Mouse (Mus musculus): ENCODE results near the gene 9530003J23Rik. TPM values are rescaled to one million over a fixed set of nuclear protein-coding genes. Genes with fewer than 3 reads are reported as not detected.
"Not testable (repeated sequence)": the region's sequence is repeated elsewhere in the genome, so short reads cannot be mapped to it uniquely, and the experiment has no call there.

9530003J23Rik gene
- polyA plus RNA-seq, 1 experiment from 2014 or later: not detected

DNA sequence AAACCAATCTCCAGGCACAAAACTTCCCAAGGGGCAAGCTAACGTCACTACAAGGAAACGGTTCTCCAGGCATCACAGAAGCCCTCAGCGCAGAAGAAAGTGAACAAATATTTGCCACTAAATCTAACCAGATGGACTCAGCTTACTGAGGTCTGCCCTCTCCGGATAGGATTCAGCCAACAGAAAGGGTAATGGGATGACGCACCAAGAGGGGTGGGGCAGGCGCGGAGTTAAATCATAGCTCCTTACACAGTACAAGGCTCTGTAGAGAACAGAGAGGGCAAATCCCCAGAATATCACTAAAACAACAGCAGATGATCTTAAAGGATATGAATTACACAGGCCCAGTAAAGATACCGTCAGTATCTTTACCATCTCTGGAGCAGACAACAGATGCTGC, 20.2 kb downstream of the 9530003J23Rik start:
- no peaks in the 10 kb centered on the region for H3K27me3 ChIP-seq (ENCODE audit: poor library complexity, severe bottlenecking)
- H3K36me3 ChIP-seq (replicated peaks): peaks cover 87% of the 10 kb centered on the region

DNA sequence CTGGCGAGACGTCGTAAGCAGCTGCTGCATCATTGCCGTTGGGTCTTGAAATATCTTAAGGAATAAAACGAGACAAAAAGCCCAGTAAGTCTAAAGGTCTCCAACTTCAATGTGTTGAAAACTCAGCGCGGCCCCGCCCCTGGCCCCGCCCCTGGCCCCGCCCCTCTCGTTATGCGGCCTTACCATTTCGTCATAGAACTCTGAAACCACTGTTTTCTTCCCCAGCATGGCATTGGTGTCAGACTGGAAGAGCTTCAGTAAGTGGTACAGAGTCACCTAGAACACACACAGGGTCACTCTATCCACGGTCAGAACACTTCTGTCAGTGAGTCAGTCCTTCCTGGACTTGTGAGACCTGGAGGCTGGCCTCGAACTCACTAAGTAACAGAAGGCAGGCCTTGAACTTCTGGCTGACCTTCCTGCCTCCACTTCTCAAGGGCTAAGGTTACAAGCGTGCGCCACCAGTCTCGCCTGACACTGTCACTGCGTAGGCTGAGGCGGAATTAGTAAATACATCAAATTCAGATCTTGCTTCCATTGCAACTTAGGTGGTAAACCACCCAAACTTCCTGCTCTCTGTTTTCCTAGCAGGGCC, 21.2 kb downstream of the 9530003J23Rik start:
- H3K4me3 ChIP-seq: no peak overlapping the region
- H3K4me1 ChIP-seq: peaks cover 3% of the 10 kb centered on the region
- H3K9me3 ChIP-seq: no peaks in the 10 kb centered on the region
- H3K27me3 ChIP-seq (ENCODE audit: poor library complexity, severe bottlenecking): no peaks in the 10 kb centered on the region
- no peak for DNase-seq (ENCODE audit: extremely low spot score, low spot score)
- peaks cover 94% of the 10 kb centered on the region for H3K36me3 ChIP-seq (replicated peaks)
- WGBS: 84% methylated on average over 20 of the region's 20 CpGs
- H3K27ac ChIP-seq: no peak overlapping the region

More for the DNA sequence above, 20.2 kb downstream of the 9530003J23Rik start:
- H3K4me3 ChIP-seq: no peak overlapping the region
- no peaks in the 10 kb centered on the region for H3K9me3 ChIP-seq
- peaks cover 13% of the 10 kb centered on the region for H3K4me1 ChIP-seq
- no peak overlapping the region for H3K27ac ChIP-seq
- WGBS: 97% methylated on average over 8 of the region's 8 CpGs
- no peak for DNase-seq (ENCODE audit: extremely low spot score, low spot score)

DNA sequence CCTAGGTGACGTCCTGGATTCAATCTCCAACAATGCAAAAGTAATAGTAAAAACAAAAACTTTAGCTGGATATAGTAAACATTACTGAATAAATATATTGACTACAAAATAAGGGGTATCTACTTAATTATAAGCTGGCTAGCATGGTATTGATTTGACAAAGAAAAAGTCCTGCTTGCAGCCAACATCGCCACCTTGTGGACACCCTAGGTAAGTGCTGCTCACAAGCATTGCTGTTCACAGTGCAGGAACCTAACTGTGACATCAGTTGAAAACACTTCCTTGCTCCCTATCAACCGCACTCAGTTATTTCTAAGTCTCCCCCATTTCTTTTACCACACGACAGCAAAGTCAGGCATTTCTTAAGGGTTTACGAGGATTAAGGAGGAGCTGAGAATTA, 21.7 kb downstream of the 9530003J23Rik start:
- 72% methylated on average over 5 of the region's 5 CpGs for WGBS
- peak; percentile 35 for DNase-seq (ENCODE audit: extremely low spot score, low spot score)
- Histone ChIP-seq H3K9me3 (no peaks in the 10 kb centered on the region), H3K4me3 (no peak overlapping the region), H3K27me3 (ENCODE audit: poor library complexity, severe bottlenecking) (no peaks in the 10 kb centered on the region), H3K36me3 (replicated peaks) (peaks cover 94% of the 10 kb centered on the region), H3K4me1 (no peaks in the 10 kb centered on the region), H3K27ac (no peak overlapping the region)

- Histone ChIP-seq H3K27ac (no peak overlapping the region), H3K4me3 (no peak overlapping the region), H3K9me3 (no peaks in the 10 kb centered on the region), H3K27me3 (ENCODE audit: poor library complexity, severe bottlenecking) (no peaks in the 10 kb centered on the region), H3K4me1 (no peaks in the 10 kb centered on the region), H3K36me3 (replicated peaks) (peaks cover 92% of the 10 kb centered on the region)
- WGBS: 95% methylated on average over 9 of the region's 9 CpGs
- no peak for DNase-seq (ENCODE audit: extremely low spot score, low spot score)
Measured at GRCm38 (mm10) chr10:117216132-117216495, 22.4 kb downstream of the 9530003J23Rik start.

DNA sequence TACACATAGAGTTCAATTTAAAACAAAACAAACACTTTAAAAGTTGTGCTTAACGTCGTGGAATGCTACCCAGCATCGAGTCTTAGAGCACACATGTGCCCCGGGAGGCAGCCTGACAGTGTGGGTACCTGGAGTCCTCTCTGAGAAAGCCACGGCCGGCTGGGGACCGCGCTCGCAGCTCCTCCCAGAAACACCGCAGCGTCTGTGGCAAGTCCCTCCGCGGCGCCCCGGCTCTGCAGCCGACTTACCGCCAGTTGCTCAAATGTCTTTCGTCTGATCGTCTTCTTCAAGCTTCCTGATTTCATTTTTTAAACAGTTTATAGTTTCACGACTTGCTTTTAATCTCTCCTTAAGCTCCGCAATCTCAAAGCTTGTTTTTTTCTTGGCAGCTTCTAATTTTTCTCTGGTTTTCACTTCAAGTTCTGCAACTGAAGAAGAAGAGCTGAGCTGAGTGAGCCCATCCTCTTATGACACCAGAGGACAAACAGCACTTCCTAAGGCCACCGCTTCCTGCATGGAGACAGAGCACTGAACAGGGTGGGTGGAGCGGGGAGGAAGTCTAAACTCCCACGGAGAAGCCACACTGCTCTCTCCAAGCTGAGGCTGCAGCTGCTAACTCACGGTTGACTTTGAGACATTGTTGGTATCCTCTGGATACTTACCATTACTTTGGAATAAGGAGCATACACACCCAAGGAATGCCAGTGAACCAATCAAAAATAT, 22.9 kb downstream of the 9530003J23Rik start:
- Histone ChIP-seq H3K4me3 (no peak overlapping the region), H3K27me3 (ENCODE audit: poor library complexity, severe bottlenecking) (no peaks in the 10 kb centered on the region), H3K36me3 (replicated peaks) (peaks cover 87% of the 10 kb centered on the region), H3K9me3 (no peaks in the 10 kb centered on the region), H3K4me1 (no peaks in the 10 kb centered on the region), H3K27ac (no peak overlapping the region)
- WGBS: 95% methylated on average over 25 of the region's 25 CpGs
- DNase-seq (ENCODE audit: extremely low spot score, low spot score): no peak

DNA sequence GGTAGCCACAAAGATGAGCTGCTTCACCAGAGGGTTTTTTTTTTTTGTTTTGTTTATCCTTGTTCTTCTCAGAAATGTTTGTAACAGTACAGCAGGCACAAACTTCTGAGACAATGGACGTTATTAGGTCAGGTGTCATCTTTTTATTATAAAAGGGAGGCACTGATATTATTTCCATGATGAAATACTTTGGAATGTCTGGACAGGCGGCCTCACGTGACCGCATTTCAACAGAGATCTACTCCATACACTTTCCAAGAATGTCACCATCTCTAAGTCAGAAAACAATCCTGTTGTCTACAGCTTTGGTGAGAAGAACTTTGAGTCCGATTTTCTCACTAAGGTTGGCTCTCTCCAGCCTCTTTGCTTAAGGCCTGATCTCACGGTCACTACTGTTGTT, 27.5 kb downstream of the 9530003J23Rik start:
- no peak for DNase-seq (ENCODE audit: extremely low spot score, low spot score)
- peaks cover 45% of the 10 kb centered on the region for H3K36me3 ChIP-seq (replicated peaks)
- 89% methylated on average over 6 of the region's 6 CpGs for WGBS
- no peak overlapping the region for H3K27ac ChIP-seq
- H3K4me3 ChIP-seq: no peak overlapping the region
- H3K9me3 ChIP-seq: no peaks in the 10 kb centered on the region
- peaks cover 7% of the 10 kb centered on the region for H3K4me1 ChIP-seq
- H3K27me3 ChIP-seq (ENCODE audit: poor library complexity, severe bottlenecking): no peaks in the 10 kb centered on the region

DNA sequence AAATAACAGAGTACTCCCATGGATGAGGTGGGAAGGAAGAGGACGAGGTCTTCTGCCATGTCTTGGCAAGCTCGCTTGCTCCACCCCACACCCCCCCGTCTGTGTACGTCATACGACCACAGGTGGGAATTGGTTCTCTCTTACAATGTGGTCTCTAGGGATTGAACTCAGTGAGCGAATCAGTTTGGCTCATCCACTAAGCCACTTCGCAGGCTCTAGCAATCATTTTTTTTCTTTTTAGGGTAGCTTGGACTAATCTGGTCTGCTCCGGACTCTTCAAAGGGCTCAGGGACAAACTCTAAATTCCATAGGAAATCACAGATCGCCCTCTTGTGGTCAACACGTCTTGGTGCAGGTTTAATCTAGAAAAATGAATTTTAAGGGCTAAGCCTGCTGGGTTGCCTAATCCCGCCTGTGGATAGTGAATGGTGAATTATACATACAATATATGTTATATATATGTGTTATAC, 29.0 kb downstream of the 9530003J23Rik start:
- Histone ChIP-seq H3K9me3 (no peaks in the 10 kb centered on the region), H3K27me3 (ENCODE audit: poor library complexity, severe bottlenecking) (no peaks in the 10 kb centered on the region), H3K4me3 (peak overlapping the region; percentile 42), H3K36me3 (replicated peaks) (peaks cover 30% of the 10 kb centered on the region), H3K27ac (peak overlapping the region; percentile 65; the same call in 1 of the 2 replicates), H3K4me1 (peaks cover 7% of the 10 kb centered on the region)
- DNase-seq (ENCODE audit: extremely low spot score, low spot score): peak; percentile 39
- WGBS: 18% methylated on average over 11 of the region's 11 CpGs

DNA sequence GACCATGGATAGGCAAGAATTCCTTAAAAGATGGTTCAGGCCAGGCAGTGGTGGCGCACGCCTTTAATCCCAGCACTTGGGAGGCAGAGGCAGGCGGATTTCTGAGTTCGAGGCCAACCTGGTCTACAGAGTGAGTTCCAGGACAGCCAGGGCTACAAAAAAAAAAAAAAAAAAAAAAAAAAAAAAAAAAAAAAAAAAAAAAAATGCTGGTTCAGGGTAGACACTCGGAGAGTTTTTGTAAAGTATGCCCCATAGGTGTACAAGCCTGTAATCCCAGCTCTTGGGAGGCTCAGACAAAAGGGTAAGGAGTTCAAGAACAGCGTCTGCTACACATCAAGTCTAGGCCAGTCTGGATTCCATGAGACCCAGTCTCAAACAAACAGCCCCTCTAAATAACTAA, 29.7 kb downstream of the 9530003J23Rik start:
- Histone ChIP-seq H3K36me3 (replicated peaks) (peaks cover 22% of the 10 kb centered on the region), H3K4me3 (peak overlapping the region; percentile 42; the same call in 1 of the 2 replicates)
- DNase-seq (ENCODE audit: extremely low spot score, low spot score); H3K9me3 ChIP-seq; H3K27me3 ChIP-seq (ENCODE audit: poor library complexity, severe bottlenecking); H3K4me1 ChIP-seq; H3K27ac ChIP-seq: not testable (repeated sequence)
- WGBS: 91% methylated on average over 6 of the region's 6 CpGs

DNA sequence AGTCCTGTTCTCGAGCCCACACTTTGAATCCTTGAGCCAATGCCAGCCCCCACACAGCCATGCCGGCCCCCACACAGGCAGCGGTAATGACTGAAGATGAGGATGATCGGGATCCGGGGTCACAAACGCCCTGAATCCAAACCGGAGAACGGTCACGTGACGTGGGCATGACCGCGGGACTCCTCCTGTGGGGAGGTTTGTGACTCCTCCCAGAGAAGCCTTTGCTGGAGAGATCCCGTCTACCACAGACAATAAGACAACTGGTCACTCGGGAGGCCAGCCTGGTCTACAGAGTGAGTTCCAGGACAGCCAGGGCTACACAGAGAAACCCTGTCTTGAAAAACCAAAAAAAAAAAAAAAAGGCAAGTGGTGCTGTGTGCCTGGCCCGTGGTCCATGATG, 30.3 kb downstream of the 9530003J23Rik start:
- WGBS: 87% methylated on average over 15 of the region's 15 CpGs
- H3K27ac ChIP-seq: no peak overlapping the region
- H3K36me3 ChIP-seq (replicated peaks): peaks cover 19% of the 10 kb centered on the region
- H3K4me3 ChIP-seq: no peak overlapping the region
- no peak for DNase-seq (ENCODE audit: extremely low spot score, low spot score)
- H3K9me3 ChIP-seq: no peaks in the 10 kb centered on the region
- H3K4me1 ChIP-seq: peaks cover 7% of the 10 kb centered on the region
- no peaks in the 10 kb centered on the region for H3K27me3 ChIP-seq (ENCODE audit: poor library complexity, severe bottlenecking)

GRCm38 (mm10) chr10:117206070-117206469, 32.4 kb downstream of the 9530003J23Rik start:
- Histone ChIP-seq H3K27ac (no peak overlapping the region), H3K9me3 (no peaks in the 10 kb centered on the region), H3K4me1 (peaks cover 7% of the 10 kb centered on the region), H3K27me3 (ENCODE audit: poor library complexity, severe bottlenecking) (no peaks in the 10 kb centered on the region), H3K4me3 (no peak overlapping the region), H3K36me3 (replicated peaks) (no peaks in the 10 kb centered on the region)
- DNase-seq (ENCODE audit: extremely low spot score, low spot score): no peak
- WGBS: 89% methylated on average over 3 of the region's 3 CpGs

GRCm38 (mm10) chr10:117203558-117203981, 34.9 kb downstream of the 9530003J23Rik start:
- Histone ChIP-seq H3K4me3 (no peak overlapping the region), H3K36me3 (replicated peaks) (no peaks in the 10 kb centered on the region), H3K9me3 (no peaks in the 10 kb centered on the region), H3K27me3 (ENCODE audit: poor library complexity, severe bottlenecking) (no peaks in the 10 kb centered on the region), H3K4me1 (peaks cover 3% of the 10 kb centered on the region; the same call in 1 of the 2 replicates), H3K27ac (no peak overlapping the region)
- 87% methylated on average over 2 of the region's 2 CpGs for WGBS
- DNase-seq (ENCODE audit: extremely low spot score, low spot score): no peak

- Histone ChIP-seq H3K27ac (no peak overlapping the region), H3K36me3 (replicated peaks) (no peaks in the 10 kb centered on the region), H3K4me3 (no peak overlapping the region), H3K4me1 (peaks cover 2% of the 10 kb centered on the region; the same call in 1 of the 2 replicates), H3K9me3 (no peaks in the 10 kb centered on the region), H3K27me3 (ENCODE audit: poor library complexity, severe bottlenecking) (no peaks in the 10 kb centered on the region)
- no peak for DNase-seq (ENCODE audit: extremely low spot score, low spot score)
- WGBS: 89% methylated on average over 17 of the region's 17 CpGs
Measured at GRCm38 (mm10) chr10:117202981-117203557, 35.4 kb downstream of the 9530003J23Rik start.

GRCm38 (mm10) chr10:117199701-117200100, 38.8 kb downstream of the 9530003J23Rik start:
- Histone ChIP-seq H3K9me3 (no peaks in the 10 kb centered on the region), H3K36me3 (replicated peaks) (no peaks in the 10 kb centered on the region), H3K27me3 (ENCODE audit: poor library complexity, severe bottlenecking) (no peaks in the 10 kb centered on the region), H3K4me1 (no peaks in the 10 kb centered on the region; the same call in 1 of the 2 replicates), H3K27ac (no peak overlapping the region), H3K4me3 (no peak overlapping the region)
- no peak for DNase-seq (ENCODE audit: extremely low spot score, low spot score)
- 78% methylated on average over 3 of the region's 3 CpGs for WGBS

Measured in forebrain, embryonic 10.5 days (tissue).